Mouse (Mus musculus): Measurements from ENCODE around the gene Odf3.

DNA sequence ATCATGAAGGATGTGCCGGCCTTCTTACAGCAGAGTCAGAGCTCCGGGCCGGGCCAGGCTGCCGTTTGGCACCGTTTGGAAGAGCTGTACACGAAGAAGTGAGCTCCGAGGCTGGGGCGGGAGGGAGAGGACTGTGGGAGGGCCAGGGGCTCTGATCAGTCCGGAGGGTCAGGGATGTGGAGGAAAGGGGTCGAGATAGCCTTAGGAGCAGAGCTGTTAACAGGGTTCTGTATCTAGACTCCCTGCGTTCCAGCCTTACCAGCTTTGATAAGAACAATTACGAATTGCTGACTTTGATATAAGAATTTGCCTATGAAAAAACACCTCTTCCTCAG, 34.8 kb downstream of the Odf3 start:
- TF ChIP-seq JUND (conservative IDR thresholded peaks at IDR 0.05; ENCODE audit: low read depth, low read length) (no peak), POLR2A (IDR thresholded peaks at IDR 0.05; ENCODE audit: low read depth, low read length) (no peak), TCF12 (IDR thresholded peaks at IDR 0.05; ENCODE audit: low read depth, low read length) (no peak), CTCF (conservative IDR thresholded peaks at IDR 0.05 in 1 of 2, IDR thresholded peaks at IDR 0.05 in 1 of 2; ENCODE audit: low read depth in 2 of 2, low read length in 2 of 2) (no peak), EP300 (IDR thresholded peaks at IDR 0.05; ENCODE audit: low read length) (no peak)
